Mouse (Mus musculus) inflammation-experienced regulatory T-cells, adult 6 months (primary cell): ENCODE data around the gene Kdm6b. TPM values are rescaled to one million over a fixed set of nuclear protein-coding genes. Genes with fewer than 3 reads are reported as not detected.

Experiments
- ATAC-seq: one replicate; pipeline ENCODE4 v1.8.0; 2017
- polyA plus RNA-seq, 3 experiments: library from polyadenylated mRNA; unstranded; fragments of 100-300 nt; shearing (Covaris generic); gene quantifications; one replicate each; pipeline ENCODE4 v1.2.1; 2017

Gene Kdm6b
- polyA plus RNA-seq, 3 experiments from 2014 or later, result 20.7 to 39.7 (median 35.5) TPM

DNA sequence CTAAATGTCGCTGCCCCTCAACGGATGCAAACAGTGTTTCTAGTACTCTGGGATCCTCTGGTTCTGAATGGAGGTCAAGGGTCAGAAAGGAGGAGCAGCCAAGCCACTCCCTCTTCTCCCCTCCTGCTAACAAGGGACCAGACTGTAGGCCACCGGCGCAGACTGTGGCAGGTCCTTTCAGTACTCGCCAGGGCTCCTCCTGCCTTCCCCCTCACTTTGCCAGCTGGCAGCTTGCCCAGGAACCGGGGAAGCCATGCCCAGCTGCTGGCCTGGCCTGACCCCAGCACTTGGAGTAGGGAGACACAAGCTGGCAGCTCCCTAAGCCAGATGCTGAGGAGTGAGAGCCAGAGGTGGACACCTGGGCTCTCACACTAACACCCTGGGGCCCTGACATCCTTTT lies 48.6 kb downstream of the Kdm6b start:
- ATAC-seq, result no peak

DNA sequence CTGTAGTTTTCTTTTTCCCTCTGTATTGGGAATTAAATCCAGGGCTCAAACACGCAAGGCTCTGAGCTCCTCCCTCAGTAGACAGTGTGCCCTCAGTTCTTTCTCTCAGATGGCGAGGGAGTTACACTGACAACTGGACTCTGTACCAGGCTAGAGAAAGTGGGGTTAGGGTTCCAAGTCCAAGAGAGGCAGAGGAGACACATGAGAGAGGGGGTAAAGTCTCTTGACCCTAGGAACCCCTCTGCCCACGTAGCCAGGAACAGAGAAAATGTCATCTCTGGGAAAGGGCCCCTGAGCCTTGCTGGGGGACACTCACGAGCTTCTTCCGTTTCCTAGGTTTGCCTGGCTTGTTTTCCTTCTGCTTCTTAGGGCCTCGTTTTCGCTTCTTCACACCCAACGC lies 49.1 kb downstream of the Kdm6b start:
- no peak for ATAC-seq

DNA sequence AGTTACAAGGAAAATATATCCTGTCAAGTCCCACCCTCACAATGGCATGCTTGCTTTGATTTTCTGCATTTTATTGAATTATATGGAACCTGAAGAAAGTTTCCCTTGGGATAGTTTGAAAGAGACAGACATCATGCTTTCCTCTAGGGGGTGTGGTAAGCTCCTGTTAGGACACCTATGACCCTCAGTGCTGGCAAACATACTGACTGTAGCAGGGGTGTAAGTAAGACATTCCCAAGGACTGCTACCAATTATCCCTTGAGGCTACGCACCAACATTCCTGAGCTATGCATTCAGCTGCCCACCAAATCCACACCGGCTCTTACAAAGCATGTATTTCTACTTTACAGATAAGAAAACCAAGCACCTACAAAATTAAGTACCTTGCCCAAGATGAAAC lies 51.0 kb downstream of the Kdm6b start:
- no peak for ATAC-seq

DNA sequence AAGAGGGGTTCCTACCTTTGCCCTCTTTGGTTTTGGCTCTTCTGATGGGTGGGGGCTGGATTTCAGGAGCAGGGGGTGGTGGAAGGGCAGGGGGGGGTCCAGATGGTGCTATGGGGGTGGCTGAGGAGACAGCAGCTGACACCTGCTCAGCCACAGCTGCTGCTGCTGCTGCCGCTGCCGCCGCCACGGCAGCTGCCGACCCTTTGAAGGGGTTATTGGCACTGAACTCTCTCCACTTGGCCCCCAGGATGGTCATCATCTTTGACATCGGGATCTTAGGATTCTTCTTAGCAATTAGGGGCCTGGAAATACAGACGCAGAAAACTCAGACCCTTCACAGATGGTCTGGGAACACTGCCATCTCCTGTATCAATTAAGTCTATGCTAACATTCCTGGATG lies 51.5 kb downstream of the Kdm6b start:
- ATAC-seq, result no peak

DNA sequence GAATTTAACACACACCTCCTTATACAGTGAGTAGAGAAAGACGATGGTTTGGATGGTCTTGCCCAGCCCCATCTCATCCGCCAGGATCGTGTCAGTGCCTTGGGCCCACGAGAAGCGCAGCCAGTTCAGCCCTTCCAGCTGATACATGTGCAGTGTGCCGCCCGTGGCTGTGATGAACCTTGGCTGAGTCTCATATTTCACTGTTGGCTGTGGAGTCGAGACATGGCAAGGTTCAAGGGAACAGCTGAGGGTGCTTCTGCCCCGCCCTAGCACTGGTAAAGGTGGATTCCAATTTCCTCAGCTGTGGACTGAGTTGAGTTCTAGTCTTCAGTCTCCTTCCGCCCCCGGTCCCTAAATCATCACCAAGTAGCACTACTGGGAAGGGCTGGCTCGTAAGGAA lies 55.8 kb downstream of the Kdm6b start:
- ATAC-seq, result no peak

DNA sequence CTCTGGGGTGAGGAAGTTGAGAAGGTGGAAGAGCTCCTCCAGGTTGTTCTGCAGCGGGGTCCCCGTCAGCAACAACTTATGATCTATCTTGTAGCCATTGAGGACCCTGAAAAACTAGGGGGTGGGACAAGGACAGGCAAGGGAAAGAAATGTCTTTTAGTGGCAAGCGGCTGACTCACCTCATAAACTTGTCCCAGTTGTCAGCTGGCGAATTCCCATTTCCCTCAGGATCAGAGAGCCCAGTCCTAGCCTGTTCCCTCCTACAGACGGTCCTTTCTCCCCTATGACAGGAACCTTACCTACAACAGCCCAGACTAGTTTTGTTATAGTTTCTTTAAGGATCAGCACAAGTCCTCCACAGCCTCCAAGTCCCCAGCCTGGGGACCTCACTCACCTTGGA lies 56.9 kb downstream of the Kdm6b start:
- no peak for ATAC-seq

Other genes starting within 250 kb of the Kdm6b start
- gene Alox8, start 215.8 kb downstream of the Kdm6b start, polyA plus RNA-seq, result 1 to 10 TPM; 3.7 to 5.0 (median 3.9) TPM
- under 1 TPM; 0.14 to 0.38 (median 0.17) TPM for gene Gucy2e, start 176.6 kb downstream of the Kdm6b start, polyA plus RNA-seq
- gene Cntrob, start 89.9 kb downstream of the Kdm6b start, polyA plus RNA-seq, result 1 to 10 TPM; 7.4 to 9.9 (median 7.5) TPM
- 100 to 1,000 TPM; 107 to 109 (median 107) TPM for gene Trappc1, start 89.7 kb downstream of the Kdm6b start, polyA plus RNA-seq
- 1 to 10 TPM in 1 of 3 experiments, under 1 TPM in 2; 0.34 to 2.0 (median 0.99) TPM for gene Kcnab3, start 87.4 kb downstream of the Kdm6b start, polyA plus RNA-seq
- gene Rnf227, start 73.2 kb downstream of the Kdm6b start, polyA plus RNA-seq, result 1 to 10 TPM; 2.5 to 5.9 (median 4.8) TPM
- gene Chd3, start 44.3 kb downstream of the Kdm6b start, polyA plus RNA-seq, result 10 to 100 TPM; 30.0 to 68.3 (median 60.9) TPM
- gene Naa38, start 18.2 kb downstream of the Kdm6b start, polyA plus RNA-seq, result 100 to 1,000 TPM; 108 to 130 (median 112) TPM
- 10 to 100 TPM; 13.9 to 20.0 (median 18.4) TPM for gene Cyb5d1, start 18.0 kb downstream of the Kdm6b start, polyA plus RNA-seq
- 1 to 10 TPM in 1 of 3 experiments, under 1 TPM in 2; 0.40 to 1.0 (median 0.74) TPM for gene Tmem88, start 15.4 kb downstream of the Kdm6b start, polyA plus RNA-seq
- gene Dnah2, start 135.4 kb upstream of the Kdm6b start, polyA plus RNA-seq, result under 1 TPM in 1 of 3 experiments, not detected in 2; 0.21 TPM
- gene Efnb3, start 146.5 kb upstream of the Kdm6b start, polyA plus RNA-seq, result under 1 TPM in 2 of 3 experiments, not detected in 1; 0.11 to 0.22 TPM
- 10 to 100 TPM; 22.0 to 32.2 (median 25.7) TPM for gene Wrap53, start 166.6 kb upstream of the Kdm6b start, polyA plus RNA-seq
- gene Trp53, start 166.7 kb upstream of the Kdm6b start, polyA plus RNA-seq, result 100 to 1,000 TPM; 193 to 355 (median 324) TPM
- gene Atp1b2, start 192.3 kb upstream of the Kdm6b start, polyA plus RNA-seq, result under 1 TPM in 1 of 3 experiments, not detected in 2; 0.17 TPM
- gene Shbg, start 204.2 kb upstream of the Kdm6b start, polyA plus RNA-seq, result under 1 TPM in 1 of 3 experiments, not detected in 2; 0.40 TPM
- not detected for gene Sat2, start 208.3 kb upstream of the Kdm6b start, polyA plus RNA-seq
- gene Fxr2, start 219.3 kb upstream of the Kdm6b start, polyA plus RNA-seq, result 1 to 10 TPM; 7.6 to 9.3 (median 9.1) TPM
- not detected for gene Sox15, start 241.6 kb upstream of the Kdm6b start, polyA plus RNA-seq
- gene Mpdu1, start 249.0 kb upstream of the Kdm6b start, polyA plus RNA-seq, result 10 to 100 TPM; 30.3 to 55.1 (median 52.5) TPM